Mouse (Mus musculus) heart, embryonic 10.5 days (tissue): ENCODE measurements at regions not wholly inside any gene's neighbourhood (a gene's known extent, or its start where the extent isn't known, plus 50 kb on each side); places are given as distances from the start of the nearest gene placed in this dataset.

Experiments
- DNase-seq: peaks from one replicate; pipeline ENCODE4 v3.0.0-alpha.2; 2017; ENCODE audit warnings: low spot score
- H3K27ac ChIP-seq: fragments of 300-500 bp; sonication (generic); 2 replicates; pipeline ENCODE4 v1.5.1; 2016; ENCODE audit warnings: mild to moderate bottlenecking
- H3K27me3 ChIP-seq: fragments of 300-500 bp; sonication (generic); 2 replicates; pipeline ENCODE4 v1.6.1; 2016; ENCODE audit warnings: mild to moderate bottlenecking; ENCODE audit not compliant: poor library complexity, insufficient read depth, severe bottlenecking
- H3K36me3 ChIP-seq: fragments of 300-500 bp; sonication (generic); 2 replicates; pipeline ENCODE4 v1.6.1; 2016; ENCODE audit warnings: mild to moderate bottlenecking, moderate library complexity
- H3K4me1 ChIP-seq: fragments of 300-500 bp; sonication (generic); 2 replicates; pipeline ENCODE4 v1.6.1; 2016; ENCODE audit warnings: mild to moderate bottlenecking
- H3K4me3 ChIP-seq: fragments of 300-500 bp; sonication (generic); 2 replicates; pipeline ENCODE4 v1.5.1; 2016; ENCODE audit warnings: mild to moderate bottlenecking, moderate library complexity
- H3K9me3 ChIP-seq: fragments of 300-500 bp; sonication (generic); 2 replicates; pipeline ENCODE4 v1.6.1; 2016; ENCODE audit warnings: mild to moderate bottlenecking, moderate library complexity
- WGBS: fragments of 180-500 bp; shearing (Covaris S2); methylation state at CpG from one replicate; pipeline ENCODE4 v1.1.7; 2016; 5-methylcytosine and 5-hydroxymethylcytosine counted together

- WGBS = 23% methylated on average over 6 of the region's 6 CpGs
Observed at GRCm38 (mm10) chr3:37978481-37978880, 254.2 kb upstream of the Gm5148 start.

GRCm38 (mm10) chr3:37977453-37977852, 253.2 kb upstream of the Gm5148 start:
- no peak overlapping the region for H3K4me3 ChIP-seq
- DNase-seq = no peak
- no peaks in the 10 kb centered on the region for H3K27me3 ChIP-seq
- peaks cover 6% of the 10 kb centered on the region; the same call in 1 of the 2 replicates for H3K4me1 ChIP-seq
- no peaks in the 10 kb centered on the region for H3K9me3 ChIP-seq
- H3K27ac ChIP-seq = no peak overlapping the region
- H3K36me3 ChIP-seq = no peaks in the 10 kb centered on the region
- WGBS = 68% methylated on average over 3 of the region's 3 CpGs

More at GRCm38 (mm10) chr3:37978481-37978880, 254.2 kb upstream of the Gm5148 start:
- Histone ChIP-seq H3K4me3 (no peak overlapping the region), H3K9me3 (no peaks in the 10 kb centered on the region), H3K27ac (no peak overlapping the region), H3K27me3 (no peaks in the 10 kb centered on the region), H3K36me3 (no peaks in the 10 kb centered on the region), H3K4me1 (peaks cover 6% of the 10 kb centered on the region; the same call in 1 of the 2 replicates)
- no peak for DNase-seq

- no peaks in the 10 kb centered on the region for H3K36me3 ChIP-seq
- peaks cover 6% of the 10 kb centered on the region; the same call in 1 of the 2 replicates for H3K4me1 ChIP-seq
- DNase-seq = no peak
- no peak overlapping the region for H3K4me3 ChIP-seq
- H3K27ac ChIP-seq = no peak overlapping the region
- H3K9me3 ChIP-seq = no peaks in the 10 kb centered on the region
- WGBS = 48% methylated on average over 13 of the region's 13 CpGs
- no peaks in the 10 kb centered on the region for H3K27me3 ChIP-seq
Observed at GRCm38 (mm10) chr3:37976566-37976965, 252.3 kb upstream of the Gm5148 start.

GRCm38 (mm10) chr3:37975194-37975756, 251.0 kb upstream of the Gm5148 start:
- Histone ChIP-seq H3K9me3 (no peaks in the 10 kb centered on the region), H3K4me1 (peaks cover 6% of the 10 kb centered on the region; the same call in 1 of the 2 replicates), H3K36me3 (no peaks in the 10 kb centered on the region), H3K27ac (no peak overlapping the region), H3K4me3 (no peak overlapping the region), H3K27me3 (no peaks in the 10 kb centered on the region)
- DNase-seq = no peak
- WGBS = 39% methylated on average over 11 of the region's 11 CpGs

GRCm38 (mm10) chr3:37972931-37973330, 248.6 kb upstream of the Gm5148 start:
- Histone ChIP-seq H3K4me1 (peaks cover 4% of the 10 kb centered on the region; the same call in 1 of the 2 replicates), H3K27me3 (no peaks in the 10 kb centered on the region), H3K9me3 (no peaks in the 10 kb centered on the region), H3K36me3 (no peaks in the 10 kb centered on the region), H3K4me3 (no peak overlapping the region), H3K27ac (no peak overlapping the region)
- DNase-seq = no peak
- 65% methylated on average over 3 of the region's 3 CpGs for WGBS

GRCm38 (mm10) chr3:37971240-37971639, 246.9 kb upstream of the Gm5148 start:
- WGBS = 65% methylated on average over 2 of the region's 2 CpGs
- no peaks in the 10 kb centered on the region for H3K9me3 ChIP-seq
- no peak for DNase-seq

GRCm38 (mm10) chr3:37968654-37969053, 244.4 kb upstream of the Gm5148 start:
- no peaks in the 10 kb centered on the region for H3K36me3 ChIP-seq
- no peak overlapping the region for H3K4me3 ChIP-seq
- H3K4me1 ChIP-seq = no peaks in the 10 kb centered on the region
- no peaks in the 10 kb centered on the region for H3K9me3 ChIP-seq
- DNase-seq = no peak
- no peak overlapping the region for H3K27ac ChIP-seq
- no peaks in the 10 kb centered on the region for H3K27me3 ChIP-seq

More at GRCm38 (mm10) chr3:37971240-37971639, 246.9 kb upstream of the Gm5148 start:
- Histone ChIP-seq H3K4me3 (no peak overlapping the region), H3K36me3 (no peaks in the 10 kb centered on the region), H3K27me3 (no peaks in the 10 kb centered on the region), H3K27ac (no peak overlapping the region), H3K4me1 (no peaks in the 10 kb centered on the region)

- no peaks in the 10 kb centered on the region for H3K4me1 ChIP-seq
- H3K27ac ChIP-seq = no peak overlapping the region
- no peak overlapping the region for H3K4me3 ChIP-seq
- H3K36me3 ChIP-seq = no peaks in the 10 kb centered on the region
- no peaks in the 10 kb centered on the region for H3K27me3 ChIP-seq
- H3K9me3 ChIP-seq = no peaks in the 10 kb centered on the region
- DNase-seq = no peak
- 88% methylated on average over 4 of the region's 4 CpGs for WGBS
Observed at GRCm38 (mm10) chr3:37965221-37965620, 240.9 kb upstream of the Gm5148 start.

- Histone ChIP-seq H3K27ac (no peak overlapping the region), H3K36me3 (no peaks in the 10 kb centered on the region), H3K4me1 (no peaks in the 10 kb centered on the region), H3K9me3 (no peaks in the 10 kb centered on the region), H3K27me3 (no peaks in the 10 kb centered on the region), H3K4me3 (no peak overlapping the region)
- 85% methylated on average over 5 of the region's 5 CpGs for WGBS
- DNase-seq = no peak
Observed at GRCm38 (mm10) chr3:37964083-37964482, 239.8 kb upstream of the Gm5148 start.

GRCm38 (mm10) chr3:37962811-37963210, 238.5 kb upstream of the Gm5148 start:
- Histone ChIP-seq H3K4me3 (no peak overlapping the region), H3K4me1 (no peaks in the 10 kb centered on the region), H3K27ac (no peak overlapping the region), H3K9me3 (no peaks in the 10 kb centered on the region), H3K36me3 (no peaks in the 10 kb centered on the region), H3K27me3 (no peaks in the 10 kb centered on the region)
- 78% methylated on average over 8 of the region's 8 CpGs for WGBS
- no peak for DNase-seq

GRCm38 (mm10) chr3:37962043-37962810, 237.9 kb upstream of the Gm5148 start:
- Histone ChIP-seq H3K27ac (no peak overlapping the region), H3K4me3 (no peak overlapping the region), H3K4me1 (no peaks in the 10 kb centered on the region), H3K27me3 (no peaks in the 10 kb centered on the region), H3K36me3 (no peaks in the 10 kb centered on the region), H3K9me3 (no peaks in the 10 kb centered on the region)
- no peak for DNase-seq
- WGBS = 83% methylated on average over 12 of the region's 12 CpGs

- Histone ChIP-seq H3K9me3 (no peaks in the 10 kb centered on the region), H3K27ac (no peak overlapping the region), H3K4me1 (no peaks in the 10 kb centered on the region), H3K4me3 (no peak overlapping the region), H3K27me3 (no peaks in the 10 kb centered on the region), H3K36me3 (no peaks in the 10 kb centered on the region)
- WGBS = 49% methylated on average over 6 of the region's 6 CpGs
- no peak for DNase-seq
Observed at GRCm38 (mm10) chr3:37958361-37958978, 234.2 kb upstream of the Gm5148 start.

- Histone ChIP-seq H3K36me3 (no peaks in the 10 kb centered on the region), H3K9me3 (no peaks in the 10 kb centered on the region), H3K4me3 (no peak overlapping the region), H3K4me1 (no peaks in the 10 kb centered on the region), H3K27ac (no peak overlapping the region), H3K27me3 (no peaks in the 10 kb centered on the region)
- DNase-seq = no peak
- 84% methylated on average over 6 of the region's 6 CpGs for WGBS
Observed at GRCm38 (mm10) chr3:37956543-37956942, 232.3 kb upstream of the Gm5148 start.
